Mouse (Mus musculus) lung, adult 2 months (tissue): ENCODE results near the gene Txndc8. TPM values are rescaled to one million over a fixed set of nuclear protein-coding genes. Genes with fewer than 3 reads are reported as not detected.

Experiments used
- DNase-seq: peaks from one replicate; pipeline ENCODE4 v3.0.0; 2022
- H3K4me1 ChIP-seq: fragments of 200-500 bp; 2 replicates; pipeline ENCODE4 v1.6.1; 2011; ENCODE audit warnings: low read length; ENCODE audit not compliant: control insufficient read depth, insufficient read depth
- H3K4me3 ChIP-seq: fragments of 200-500 bp; replicated peaks from 2 replicates; pipeline ENCODE3; 2011; ENCODE audit warnings: low read depth, mild to moderate bottlenecking, control low read depth, low read length; ENCODE audit errors: extremely low read depth
- CTCF ChIP-seq: fragments of 200-500 bp; IDR thresholded peaks from 2 replicates; pipeline ENCODE4 v1.5.1; 2011; ENCODE audit warnings: mild to moderate bottlenecking, low read length, control low read depth; ENCODE audit not compliant: insufficient read depth
- POLR2A ChIP-seq: fragments of 200-500 bp; IDR thresholded peaks from 2 replicates; pipeline ENCODE4 v1.6.1; 2011; ENCODE audit warnings: low read depth, mild to moderate bottlenecking, control low read depth, low read length, borderline replicate concordance; ENCODE audit errors: extremely low read depth
- WGBS: fragments of 180-500 bp; shearing (Covaris S2); methylation state at CpG from one replicate; pipeline ENCODE4 v1.1.7; 2018; 5-methylcytosine and 5-hydroxymethylcytosine counted together
- polyA plus RNA-seq: library from polyadenylated mRNA; depleted of rRNA; stranded (reverse); fragments of >200 nt; gene quantifications from 2 replicates; pipeline ENCODE4 v1.2.3, GENCODE M21; 2012; rRNA removed

The Txndc8 gene
- polyA plus RNA-seq, 1 experiment: not detected

- Histone ChIP-seq H3K4me3 (no peak overlapping the region), H3K4me1 (peaks cover 5% of the 10 kb centered on the region; the same call in 1 of the 2 replicates)
- DNase-seq: no peak
- no peak for TF ChIP-seq CTCF
- TF ChIP-seq POLR2A: no peak
- WGBS: 89% methylated on average over 6 of the region's 6 CpGs
These were observed 59.1 kb downstream of the Txndc8 start for GRCm38 (mm10) chr4:57949866-57950265.

- H3K4me3 ChIP-seq: no peak overlapping the region
- 73% methylated on average over 4 of the region's 4 CpGs for WGBS
- DNase-seq: no peak
These were observed 61.4 kb downstream of the Txndc8 start for GRCm38 (mm10) chr4:57947476-57947875.

GRCm38 (mm10) chr4:57947036-57947435, 61.9 kb downstream of the Txndc8 start:
- no peak for DNase-seq
- Histone ChIP-seq H3K4me3 (no peak overlapping the region), H3K4me1 (peaks cover 5% of the 10 kb centered on the region; the same call in 1 of the 2 replicates)
- TF ChIP-seq POLR2A (no peak), CTCF (no peak)
- WGBS: 49% methylated on average over 10 of the region's 10 CpGs

More at GRCm38 (mm10) chr4:57947476-57947875, 61.4 kb downstream of the Txndc8 start:
- H3K4me1 ChIP-seq: peaks cover 5% of the 10 kb centered on the region; the same call in 1 of the 2 replicates
- TF ChIP-seq POLR2A (no peak), CTCF (no peak)

- WGBS: 87% methylated on average over 2 of the region's 2 CpGs
- no peak overlapping the region for H3K4me3 ChIP-seq
- no peak for DNase-seq
- H3K4me1 ChIP-seq: peaks cover 3% of the 10 kb centered on the region; the same call in 1 of the 2 replicates
- no peak for TF ChIP-seq POLR2A
- TF ChIP-seq CTCF: no peak
These were observed 66.0 kb downstream of the Txndc8 start for GRCm38 (mm10) chr4:57942892-57943291.

GRCm38 (mm10) chr4:57940631-57941030, 68.3 kb downstream of the Txndc8 start:
- Histone ChIP-seq H3K4me3 (no peak overlapping the region), H3K4me1 (no peaks in the 10 kb centered on the region; the same call in 1 of the 2 replicates)
- no peak for DNase-seq
- TF ChIP-seq CTCF: no peak
- TF ChIP-seq POLR2A: no peak
- 76% methylated on average over 4 of the region's 4 CpGs for WGBS

GRCm38 (mm10) chr4:57937292-57937691, 71.6 kb downstream of the Txndc8 start:
- Histone ChIP-seq H3K4me1 (no peaks in the 10 kb centered on the region; the same call in 1 of the 2 replicates), H3K4me3 (no peak overlapping the region)
- DNase-seq: no peak
- WGBS: 64% methylated on average over 6 of the region's 6 CpGs
- TF ChIP-seq POLR2A (no peak), CTCF (no peak)

DNA sequence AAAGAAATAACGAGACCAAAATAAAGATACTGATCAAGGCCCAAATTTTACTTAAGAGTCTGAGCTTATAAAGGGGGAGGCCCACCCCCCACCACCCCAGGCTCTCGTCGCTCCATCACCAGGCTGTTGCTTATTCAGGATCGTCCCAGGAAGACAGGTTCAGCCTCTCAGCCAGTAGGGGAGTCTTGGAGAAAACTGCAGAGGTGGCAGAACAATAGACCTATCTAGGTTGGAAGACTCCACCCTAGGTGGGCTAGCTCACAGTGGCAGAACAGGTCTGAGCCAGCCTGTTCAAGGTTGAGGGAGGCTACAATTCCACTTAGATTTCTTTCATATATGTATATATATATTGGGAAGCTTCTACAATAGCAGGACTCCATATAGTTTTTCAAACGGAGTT, 74.7 kb downstream of the Txndc8 start:
- Histone ChIP-seq H3K4me3 (no peak overlapping the region), H3K4me1 (peaks cover 2% of the 10 kb centered on the region; the same call in 1 of the 2 replicates)
- WGBS: 71% methylated on average over 5 of the region's 5 CpGs
- TF ChIP-seq CTCF: no peak
- no peak for TF ChIP-seq POLR2A
- no peak for DNase-seq

Other genes starting within 250 kb of the Txndc8 start
- gene D630039A03Rik, start 92.8 kb downstream of the Txndc8 start, polyA plus RNA-seq: 3.2 and 5.4 TPM in 2 replicates
- gene Txn1, start 52.7 kb downstream of the Txndc8 start, polyA plus RNA-seq: 116 and 145 TPM in 2 replicates
- gene Svep1, start 197.7 kb upstream of the Txndc8 start, polyA plus RNA-seq: 13.7 and 20.0 TPM in 2 replicates